Mouse (Mus musculus): ENCODE data around the gene Smim7. TPM values are rescaled to one million over a fixed set of nuclear protein-coding genes. Genes with fewer than 3 reads are reported as not detected.

Gene Smim7
- total RNA-seq, 2 experiments from 2014 or later: 80.0 to 81.2 TPM

- intact Hi-C loops (cut with DNase I; ENCODE audit: low total_unique reads): loop anchor here (10.0 kb wide), 1 partner anchor 54 kb away; the partner anchor contains the start of gene Slc35e1
Measured at GRCm38 (mm10) chr8:72548644-72549313, 22.1 kb downstream of the Smim7 start.

GRCm38 (mm10) chr8:72547802-72548643, 22.9 kb downstream of the Smim7 start, which contains the start of gene Med26:
TSS of gene Med26 (minus strand) at chr8:72548270.
- intact Hi-C loops (cut with DNase I; ENCODE audit: low total_unique reads): loop anchor here (10.0 kb wide), 1 partner anchor 53 kb away; the partner anchor contains the start of gene Slc35e1
- peak; percentile 98 for DNase-seq

More at GRCm38 (mm10) chr8:72548644-72549313, 22.1 kb downstream of the Smim7 start:
- DNase-seq: peak; percentile 56

- peak; percentile 22 for DNase-seq
- intact Hi-C loops (cut with DNase I; ENCODE audit: low total_unique reads): loop anchor here (10.0 kb wide), 1 partner anchor 52 kb away; the partner anchor contains the start of gene Slc35e1
Measured at GRCm38 (mm10) chr8:72547122-72547801, 23.6 kb downstream of the Smim7 start.

- no peak for DNase-seq
Measured at GRCm38 (mm10) chr8:72539234-72539633, 31.7 kb downstream of the Smim7 start.

GRCm38 (mm10) chr8:72534888-72535287, 36.0 kb downstream of the Smim7 start:
- DNase-seq: no peak
- intact Hi-C loops (cut with DNase I; ENCODE audit: low total_unique reads): no loop called here

More at GRCm38 (mm10) chr8:72539234-72539633, 31.7 kb downstream of the Smim7 start:
- intact Hi-C loops (cut with DNase I; ENCODE audit: low total_unique reads): no loop called here

DNA sequence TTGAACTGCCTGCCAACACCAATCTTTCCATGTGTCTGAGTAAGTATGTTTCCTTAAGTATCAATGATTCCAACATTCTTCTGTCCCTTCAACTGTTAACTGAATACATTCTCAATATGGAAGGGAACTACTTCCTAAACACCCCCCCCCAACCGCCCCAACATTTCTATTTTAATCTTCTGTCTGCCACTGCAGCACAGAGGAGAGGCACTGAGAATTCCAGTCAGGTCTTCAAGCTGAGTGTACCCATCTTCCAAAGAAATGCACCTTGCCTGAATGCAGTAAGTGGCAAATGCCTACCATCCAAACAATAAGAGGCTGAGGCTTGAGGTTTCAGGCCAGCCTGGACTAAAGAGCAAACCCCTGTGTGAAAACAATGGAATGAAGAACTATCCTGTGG, 38.8 kb downstream of the Smim7 start:
- no peak for DNase-seq
- intact Hi-C loops (cut with DNase I; ENCODE audit: low total_unique reads): no loop called here

DNA sequence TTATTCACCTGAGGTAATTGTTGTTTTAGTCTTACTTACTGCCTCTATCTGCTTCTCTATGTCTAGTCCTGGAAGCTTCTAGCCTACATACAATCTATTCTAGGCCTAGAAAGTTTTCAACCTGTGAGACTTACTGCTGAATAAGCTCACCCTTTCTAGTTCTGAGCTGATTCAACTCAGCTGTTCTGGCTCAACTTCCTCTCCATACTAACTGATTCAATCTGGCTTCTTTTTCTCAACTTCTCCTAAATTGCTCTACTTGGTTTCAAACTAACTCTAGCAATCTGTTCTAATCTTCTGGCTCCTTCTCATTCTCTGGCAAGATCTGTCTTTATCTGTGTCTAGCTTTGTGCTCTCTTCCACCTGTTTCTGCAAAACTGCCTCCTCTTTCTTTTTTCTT, 49.0 kb downstream of the Smim7 start:
- intact Hi-C loops (cut with DNase I; ENCODE audit: low total_unique reads): no loop called here
- DNase-seq: no peak

DNA sequence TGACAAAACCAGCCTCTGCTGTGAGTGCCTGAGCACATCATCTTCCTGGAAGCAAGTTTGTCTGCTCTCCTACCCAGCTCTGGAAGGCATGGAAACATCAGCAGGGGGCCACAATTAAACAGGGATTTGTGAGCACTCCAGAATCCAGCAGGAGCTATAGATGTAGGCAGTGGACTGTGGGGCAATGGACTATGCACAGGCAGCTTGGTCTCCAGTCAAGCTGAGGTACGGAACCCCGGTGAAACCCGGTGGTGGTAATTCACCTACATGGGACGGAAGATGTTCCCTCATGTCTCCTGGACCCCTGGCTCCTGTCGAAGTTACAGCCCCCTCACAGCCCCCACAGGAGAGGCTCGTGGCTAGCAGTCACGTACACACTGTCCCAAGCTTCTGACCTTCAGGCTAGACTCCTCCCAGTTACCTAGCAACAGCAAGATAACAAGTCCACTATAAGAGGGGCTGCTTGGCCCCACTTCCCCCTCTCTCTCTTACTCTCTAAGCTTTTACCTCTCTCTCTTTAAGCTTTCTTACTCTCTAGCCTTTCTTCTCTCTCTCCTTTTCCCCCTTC, 53.4 kb downstream of the Smim7 start:
- no peak for DNase-seq
- intact Hi-C loops (cut with DNase I; ENCODE audit: low total_unique reads): no loop called here

Small RNA genes within 50 kb of the gene (microRNA-seq; reads per million reads assigned to microRNA genes)
- 0 reads per million in 2 experiments for gene Gm28019

Other genes starting within 250 kb of the Smim7 start
- gene Eps15l1, start 149.6 kb downstream of the Smim7 start, total RNA-seq (2021): 10 to 100 TPM; 23.2 to 23.4 TPM
- gene Calr3, start 127.2 kb downstream of the Smim7 start, total RNA-seq (2021): 1 to 10 TPM; 1.7 to 1.8 TPM
- gene 1700030K09Rik, start 127.2 kb downstream of the Smim7 start, total RNA-seq (2021): 1 to 10 TPM; 3.1 to 3.2 TPM
- gene Cherp, start 95.9 kb downstream of the Smim7 start, total RNA-seq (2021): 10 to 100 TPM; 23.0 to 26.5 TPM
- gene Slc35e1, start 78.5 kb downstream of the Smim7 start, total RNA-seq (2021): 10 to 100 TPM; 25.9 to 26.8 TPM
- gene Med26, start 22.8 kb downstream of the Smim7 start, total RNA-seq (2021): 10 to 100 TPM in 1 of 2 experiments, 1 to 10 TPM in 1; 7.4 to 12.0 TPM
- 1,000 to 10,000 TPM; 1,133 to 1,242 TPM for gene Tmem38a, start 967 bp upstream of the Smim7 start, total RNA-seq (2021)
- under 1 TPM; 0.47 to 0.53 TPM for gene Nwd1, start 75.6 kb upstream of the Smim7 start, total RNA-seq (2021)
- 10 to 100 TPM; 54.4 to 56.6 TPM for gene Sin3b, start 152.2 kb upstream of the Smim7 start, total RNA-seq (2021)
- gene F2rl3, start 190.8 kb upstream of the Smim7 start, total RNA-seq (2021): 1 to 10 TPM; 2.2 to 2.9 TPM

Measured in gastrocnemius, postnatal 14 days (tissue).